ENCODE assay signal across 24 mouse cellular contexts in genomic region chrX:57303188-57303878, GRCm38 (mm10). TPM values are rescaled to one million over a fixed set of nuclear protein-coding genes. Genes with fewer than 3 reads are reported as not detected.
DNase-seq lines count a peak whose midpoint lies in the region; ATAC-seq and TF ChIP-seq lines count a peak whose summit lies in the region.
"Had no signal": no experiment of that assay in that cellular context is flagged by ENCODE, and none has a peak within 500 bp of the region (broad histone marks: within the 10 kb centered on the region; RNA-seq: fewer than 3 reads in every experiment).

No protein-coding gene starts in this region.

- no peaks in the 10 kb centered on the region for H3K9me3 ChIP-seq in hindbrain, postnatal 0 days (ENCODE audit: low read length)
- H3K9me3 ChIP-seq: heart, embryonic 15.5 days; limb, embryonic 10.5 days; midbrain, embryonic 10.5 days; neural tube, embryonic 13.5 days had no signal

- peak overlapping the region; percentile 14; the same call in 1 of the 2 replicates for H3K27ac ChIP-seq in spleen, adult 2 months (ENCODE audit: insufficient read depth, low read length)
- no peak overlapping the region for H3K27ac ChIP-seq in hindbrain, postnatal 0 days
- H3K27ac ChIP-seq: heart, embryonic 15.5 days; limb, embryonic 10.5 days; midbrain, embryonic 10.5 days; neural tube, embryonic 13.5 days; stomach, postnatal 0 days had no signal

- WGBS in spleen, adult 2 months, result 63% methylated on average over 8 of the region's 8 CpGs
- 77% methylated on average over 8 of the region's 8 CpGs for WGBS in hindbrain, postnatal 0 days

- peak; percentile 30; the same call in 1 of the 2 replicates for ATAC-seq in megakaryocyte, adult 5-6 weeks (ENCODE audit: poor library complexity, severe bottlenecking)
- no peak for ATAC-seq in hindbrain, postnatal 0 days
- ATAC-seq: activated CD4-positive, CD25-positive, alpha-beta regulatory T cell, adult 4 months; forebrain, embryonic 14.5 days; hindbrain, embryonic 16.5 days; Patski had no signal

- peaks cover 7% of the 10 kb centered on the region for H3K36me3 ChIP-seq in spleen, adult 2 months (ENCODE audit: control insufficient read depth, insufficient read depth, low read length)
- no peaks in the 10 kb centered on the region for H3K36me3 ChIP-seq in hindbrain, postnatal 0 days (ENCODE audit: insufficient read depth, low read length)
- H3K36me3 ChIP-seq: heart, embryonic 15.5 days; limb, embryonic 10.5 days; midbrain, embryonic 10.5 days; neural tube, embryonic 13.5 days had no signal

- no peak for TF ChIP-seq CTCF in spleen, adult 2 months (IDR thresholded peaks at IDR 0.05; ENCODE audit: extremely low read depth, insufficient read depth, insufficient read length, insufficient replicate concordance)
- no peak for TF ChIP-seq CTCF in hindbrain, postnatal 0 days (IDR thresholded peaks at IDR 0.05; ENCODE audit: low read depth)

- no peak overlapping the region for H3K4me2 ChIP-seq in hindbrain, postnatal 0 days (ENCODE audit: low read depth, low read length)
- H3K4me2 ChIP-seq: heart, embryonic 15.5 days; neural tube, embryonic 13.5 days had no signal

- H3K9ac ChIP-seq in hindbrain, postnatal 0 days (replicated peaks; ENCODE audit: low read length), result no peak overlapping the region
- H3K9ac ChIP-seq: heart, embryonic 15.5 days; neural tube, embryonic 13.5 days had no signal

- H3K4me3 ChIP-seq in spleen, adult 2 months (ENCODE audit: extremely low read depth, insufficient read depth, insufficient read length), result no peak overlapping the region
- no peak overlapping the region for H3K4me3 ChIP-seq in hindbrain, postnatal 0 days (ENCODE audit: low read length)
- H3K4me3 ChIP-seq: heart, embryonic 15.5 days; limb, embryonic 10.5 days; midbrain, embryonic 10.5 days; neural tube, embryonic 13.5 days had no signal

- peaks cover 13% of the 10 kb centered on the region; the same call in 1 of the 2 replicates for H3K4me1 ChIP-seq in spleen, adult 2 months (ENCODE audit: control insufficient read depth, insufficient read depth, insufficient read length)
- H3K4me1 ChIP-seq in hindbrain, postnatal 0 days (ENCODE audit: insufficient read depth, low read length), result no peaks in the 10 kb centered on the region
- H3K4me1 ChIP-seq: heart, embryonic 15.5 days; midbrain, embryonic 10.5 days; neural tube, embryonic 13.5 days had no signal

- no peaks in the 10 kb centered on the region for H3K27me3 ChIP-seq in spleen, adult 2 months (ENCODE audit: control insufficient read depth, insufficient read depth, low read length)
- H3K27me3 ChIP-seq in hindbrain, postnatal 0 days (ENCODE audit: insufficient read depth, low read length), result no peaks in the 10 kb centered on the region
- H3K27me3 ChIP-seq: heart, embryonic 15.5 days; neural tube, embryonic 13.5 days had no signal

- no peak for TF ChIP-seq POLR2A in spleen, adult 2 months (IDR thresholded peaks at IDR 0.05; ENCODE audit: low read depth, low read length)

- peak in 1 of 2 experiments; percentile 15 for DNase-seq in spleen, adult 2 months (ENCODE audit: low read depth in 1 of 2, low spot score in 2 of 2)
- DNase-seq in spleen, postnatal 10 days (ENCODE audit: low spot score in 2 of 2), result no peak
- peak; percentile 4 for DNase-seq in brain, embryonic 18.5 days (ENCODE audit: low read depth, low spot score)
- DNase-seq in layer of hippocampus, adult 8-10 months (ENCODE audit: low spot score in 2 of 2), result no peak
- no peak for DNase-seq in urinary bladder, postnatal 36 days (ENCODE audit: low spot score in 2 of 2)
- no peak for DNase-seq in hindbrain, postnatal 0 days (ENCODE audit: low spot score)
- DNase-seq: adrenal gland, postnatal 10 days; cerebellum, adult 18-20 months; cerebellum, postnatal 25 days; heart, adult 11 months; heart, postnatal 4 days; kidney, adult 18-20 months; kidney, postnatal 14 days; lung, adult 18-20 months had no signal

RNA-seq across cellular contexts. Expression of gene Arhgef6, which starts 35.2 kb away (rescaled TPM):
- polyA plus RNA-seq in spleen, adult 2 months (2012; rRNA removed), result 26.3 and 31.8 TPM in 2 replicates
- total RNA-seq in megakaryocyte, adult 5-6 weeks (2015), result 160 and 163 TPM in 2 replicates
- 113 and 130 TPM in 2 replicates for total RNA-seq in megakaryocyte, adult 5-6 weeks (2017)
- 10 to 100 TPM; 32.1 to 42.9 (median 38.1) TPM for total RNA-seq in layer of hippocampus, adult 8-10 months (2022)
- 5.4 and 8.4 TPM in 2 replicates for total RNA-seq in hindbrain, postnatal 0 days (2014; rRNA removed)
- polyA plus RNA-seq in hindbrain, postnatal 0 days (2015; fragmentation: Nextera tagmentation; extraction: Ambion mirVana), result 4.6 and 4.7 TPM in 2 replicates
